Mouse (Mus musculus): ENCODE measurements around the gene Fbxo11. TPM values are rescaled to one million over a fixed set of nuclear protein-coding genes. Genes with fewer than 3 reads are reported as not detected.
A peak's percentile ranks its signal among the peaks of the same experiment; 100 is the strongest.

Fbxo11 gene
- polyA plus RNA-seq, 1 experiment, result 39.6 TPM

DNA sequence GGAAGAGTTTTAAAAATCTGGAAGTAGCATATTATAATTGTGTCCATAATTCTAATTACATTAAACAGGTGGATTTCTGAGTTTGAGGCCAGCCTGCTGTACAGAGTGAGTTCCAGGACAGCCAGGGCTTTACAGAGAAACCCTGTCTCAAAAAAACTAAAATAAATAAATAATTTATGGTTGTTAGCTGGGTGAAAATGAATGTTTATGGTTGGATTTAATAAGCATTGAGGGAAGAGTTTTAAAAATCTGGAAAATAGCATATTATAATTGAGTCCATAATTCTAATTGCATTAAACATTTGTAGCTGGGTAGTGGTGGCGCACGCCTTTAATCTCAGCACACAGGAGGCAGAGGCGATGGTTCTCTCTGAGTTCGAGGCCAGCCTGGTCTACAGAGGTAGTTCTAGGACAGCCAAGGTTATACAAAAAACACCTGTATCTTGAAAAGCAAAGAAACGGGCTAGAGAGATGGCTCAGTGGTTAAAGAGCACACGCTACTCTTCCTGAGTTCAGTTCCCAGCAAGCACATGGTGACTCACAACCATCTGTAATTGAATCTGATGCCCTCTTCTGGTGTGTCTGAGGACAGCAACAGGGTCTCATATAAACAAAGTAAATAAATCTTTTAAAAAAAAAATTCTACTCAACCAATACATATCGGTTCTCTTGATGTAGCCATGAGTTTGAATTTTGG, 3.1 kb upstream of the Fbxo11 start:
- 94% methylated on average over 7 of the region's 7 CpGs for WGBS
- no peaks in the 10 kb centered on the region for H3K36me3 ChIP-seq (ENCODE audit: control insufficient read depth, insufficient read depth, low read length)

GRCm38 (mm10) chr17:88067202-88067901, 2.3 kb upstream of the Fbxo11 start:
- no peak overlapping the region for H3K27ac ChIP-seq (ENCODE audit: control insufficient read depth, insufficient read depth, low read length)

More for the DNA sequence above, 3.1 kb upstream of the Fbxo11 start:
- H3K4me3 ChIP-seq (ENCODE audit: control insufficient read depth, insufficient read depth, low read length), result no peak overlapping the region
- H3K4me1 ChIP-seq (replicated peaks; ENCODE audit: control insufficient read depth, insufficient read depth, low read length), result peaks cover 2% of the 10 kb centered on the region; the same call in 1 of the 2 replicates
- H3K27ac ChIP-seq (ENCODE audit: control insufficient read depth, insufficient read depth, low read length), result no peak overlapping the region
- H3K27me3 ChIP-seq (ENCODE audit: control insufficient read depth, insufficient read depth, low read length), result no peaks in the 10 kb centered on the region
- no peak for DNase-seq
- TF ChIP-seq POLR2A (IDR thresholded peaks at IDR 0.05; ENCODE audit: control insufficient read depth, extremely low read depth, insufficient read depth, low read length, poor library complexity) (no peak), CTCF (IDR thresholded peaks at IDR 0.05; ENCODE audit: borderline replicate concordance, control insufficient read depth, extremely low read depth, insufficient read depth, low read length, poor library complexity) (no peak)

GRCm38 (mm10) chr17:88066799-88067198, 1.7 kb upstream of the Fbxo11 start:
- no peak for DNase-seq
- Histone ChIP-seq H3K4me1 (replicated peaks; ENCODE audit: control insufficient read depth, insufficient read depth, low read length) (peaks cover 2% of the 10 kb centered on the region; the same call in 1 of the 2 replicates), H3K27ac (ENCODE audit: control insufficient read depth, insufficient read depth, low read length) (no peak overlapping the region), H3K4me3 (ENCODE audit: control insufficient read depth, insufficient read depth, low read length) (no peak overlapping the region), H3K27me3 (ENCODE audit: control insufficient read depth, insufficient read depth, low read length) (no peaks in the 10 kb centered on the region), H3K36me3 (ENCODE audit: control insufficient read depth, insufficient read depth, low read length) (no peaks in the 10 kb centered on the region)
- 21% methylated on average over 9 of the region's 9 CpGs for WGBS
- TF ChIP-seq CTCF (IDR thresholded peaks at IDR 0.05; ENCODE audit: borderline replicate concordance, control insufficient read depth, extremely low read depth, insufficient read depth, low read length, poor library complexity) (no peak), POLR2A (IDR thresholded peaks at IDR 0.05; ENCODE audit: control insufficient read depth, extremely low read depth, insufficient read depth, low read length, poor library complexity) (no peak)

More at GRCm38 (mm10) chr17:88067202-88067901, 2.3 kb upstream of the Fbxo11 start:
- Histone ChIP-seq H3K27me3 (ENCODE audit: control insufficient read depth, insufficient read depth, low read length) (no peaks in the 10 kb centered on the region), H3K36me3 (ENCODE audit: control insufficient read depth, insufficient read depth, low read length) (no peaks in the 10 kb centered on the region), H3K4me1 (replicated peaks; ENCODE audit: control insufficient read depth, insufficient read depth, low read length) (peaks cover 2% of the 10 kb centered on the region; the same call in 1 of the 2 replicates), H3K4me3 (ENCODE audit: control insufficient read depth, insufficient read depth, low read length) (no peak overlapping the region)
- peak; percentile 23 for DNase-seq
- WGBS, result 84% methylated on average over 4 of the region's 4 CpGs
- no peak for TF ChIP-seq POLR2A (IDR thresholded peaks at IDR 0.05; ENCODE audit: control insufficient read depth, extremely low read depth, insufficient read depth, low read length, poor library complexity)
- TF ChIP-seq CTCF (IDR thresholded peaks at IDR 0.05; ENCODE audit: borderline replicate concordance, control insufficient read depth, extremely low read depth, insufficient read depth, low read length, poor library complexity), result no peak

- H3K36me3 ChIP-seq (ENCODE audit: control insufficient read depth, insufficient read depth, low read length), result no peaks in the 10 kb centered on the region
- peak; percentile 93 for TF ChIP-seq POLR2A (IDR thresholded peaks at IDR 0.05; ENCODE audit: control insufficient read depth, extremely low read depth, insufficient read depth, low read length, poor library complexity)
- no peak; the same call in 1 of the 2 replicates for TF ChIP-seq CTCF (IDR thresholded peaks at IDR 0.05; ENCODE audit: borderline replicate concordance, control insufficient read depth, extremely low read depth, insufficient read depth, low read length, poor library complexity)
- under 1% methylated on average over 56 of the region's 57 CpGs for WGBS
- no peaks in the 10 kb centered on the region for H3K27me3 ChIP-seq (ENCODE audit: control insufficient read depth, insufficient read depth, low read length)
- H3K4me3 ChIP-seq (ENCODE audit: control insufficient read depth, insufficient read depth, low read length), result peak overlapping the region; percentile 73
- H3K4me1 ChIP-seq (replicated peaks; ENCODE audit: control insufficient read depth, insufficient read depth, low read length), result peaks cover 2% of the 10 kb centered on the region; the same call in 1 of the 2 replicates
- peak overlapping the region; percentile 63 for H3K27ac ChIP-seq (ENCODE audit: control insufficient read depth, insufficient read depth, low read length)
- peak; percentile 89 for DNase-seq
Observed at GRCm38 (mm10) chr17:88065801-88066646, 933 bp upstream of the Fbxo11 start.

- TF ChIP-seq POLR2A (IDR thresholded peaks at IDR 0.05; ENCODE audit: control insufficient read depth, extremely low read depth, insufficient read depth, low read length, poor library complexity) (0 out of 2 replicates have a peak, but pooled peaks have one; percentile 26), CTCF (IDR thresholded peaks at IDR 0.05; ENCODE audit: borderline replicate concordance, control insufficient read depth, extremely low read depth, insufficient read depth, low read length, poor library complexity) (no peak)
- peaks cover 2% of the 10 kb centered on the region; the same call in 1 of the 2 replicates for H3K4me1 ChIP-seq (replicated peaks; ENCODE audit: control insufficient read depth, insufficient read depth, low read length)
- peak; percentile 75 for DNase-seq
- no peaks in the 10 kb centered on the region for H3K27me3 ChIP-seq (ENCODE audit: control insufficient read depth, insufficient read depth, low read length)
- peak overlapping the region; percentile 73 for H3K4me3 ChIP-seq (ENCODE audit: control insufficient read depth, insufficient read depth, low read length)
- no peaks in the 10 kb centered on the region for H3K36me3 ChIP-seq (ENCODE audit: control insufficient read depth, insufficient read depth, low read length)
- WGBS, result 3% methylated on average over 59 of the region's 67 CpGs
- H3K27ac ChIP-seq (ENCODE audit: control insufficient read depth, insufficient read depth, low read length), result peak overlapping the region; percentile 32; the same call in 1 of the 2 replicates
Observed at GRCm38 (mm10) chr17:88064347-88065030, 602 bp downstream of the Fbxo11 start.
